Mouse (Mus musculus) C2C12 (cell line): Measurements from ENCODE around the gene Rbm14.

ENCODE experiments used
- MAX ChIP-seq: IDR thresholded peaks from one replicate; pipeline ENCODE4 v1.6.1; 2011; ENCODE audit warnings: mild to moderate bottlenecking, control low read depth
- USF1 ChIP-seq: IDR thresholded peaks from one replicate; pipeline ENCODE4 v1.6.1; 2011; ENCODE audit warnings: low read depth, mild to moderate bottlenecking, control low read depth, moderate library complexity

DNA sequence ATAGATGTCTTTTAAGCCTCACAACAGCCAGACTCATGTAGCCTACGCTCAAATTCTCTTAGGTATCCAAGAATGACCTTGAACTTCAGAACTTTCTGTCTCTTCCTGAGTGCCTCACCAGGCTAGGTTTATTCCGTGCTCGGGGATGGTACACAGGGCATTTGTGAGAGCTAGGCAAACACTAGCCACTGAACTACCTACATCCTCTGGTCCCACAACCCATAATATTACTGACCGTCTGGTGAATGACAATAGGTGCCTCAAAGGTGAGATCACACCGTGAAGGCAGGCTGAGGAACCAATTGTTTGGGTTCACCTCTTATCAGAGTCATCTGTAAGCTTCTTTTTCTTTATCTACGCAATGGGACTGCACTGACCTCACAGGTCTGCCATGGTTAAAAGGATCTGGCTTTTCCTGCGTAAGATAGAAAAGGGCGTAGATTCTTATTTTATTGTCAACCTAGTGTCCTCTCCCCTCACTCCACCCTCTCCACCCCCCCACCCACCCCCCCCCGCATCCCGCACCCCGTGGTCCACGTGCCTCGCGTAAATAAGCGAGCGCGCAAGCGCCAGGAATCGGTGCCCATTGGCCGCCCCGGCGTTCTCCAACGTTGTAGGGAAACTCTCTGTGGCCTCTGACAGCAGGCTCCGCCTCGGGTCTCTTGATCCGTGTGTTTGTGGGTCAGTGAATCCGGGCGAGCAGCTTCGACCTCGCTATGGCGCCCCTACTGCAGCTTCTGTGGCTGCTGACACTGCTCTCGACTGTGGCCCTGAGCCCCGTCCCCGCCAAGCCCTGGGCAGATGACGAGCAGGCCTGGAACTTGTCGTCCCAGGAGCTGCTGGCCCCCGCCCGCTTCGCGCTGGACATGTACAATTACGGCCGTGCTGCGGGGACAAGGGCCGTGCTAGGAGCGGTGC is 43.4 kb upstream of the Rbm14 start, which contains the start of gene Ctsf:
- TF ChIP-seq MAX (no peak), USF1 (no peak)
